Mouse (Mus musculus) MEL (cell line): ENCODE measurements around the gene Cd101. TPM values are rescaled to one million over a fixed set of nuclear protein-coding genes. Genes with fewer than 3 reads are reported as not detected.

Source experiments
- DNase-seq: peaks from one replicate; pipeline ENCODE4 v3.0.0; 2011; ENCODE audit warnings: low read depth, low spot score
- H3K27ac ChIP-seq: 2 replicates; pipeline ENCODE4 v1.5.1; 2012; ENCODE audit warnings: low read depth, mild to moderate bottlenecking, control low read depth, low read length, moderate library complexity; ENCODE audit not compliant: control insufficient read depth
- H3K27me3 ChIP-seq, 2 experiments: fragments of 150-350 bp in 1 of 2; sonication (generic) in 1 of 2; 2 replicates each; pipeline ENCODE4 v1.6.1; 2012; ENCODE audit warnings: low read length in 2 of 2, mild to moderate bottlenecking in 2 of 2, improper control_type of control experiment in 1 of 2, moderate library complexity in 1 of 2; ENCODE audit not compliant: insufficient read depth in 2 of 2, control insufficient read depth in 1 of 2
- H3K36me3 ChIP-seq, 2 experiments: 2 replicates each; pipeline ENCODE4 v1.6.1; 2012 to 2014; ENCODE audit warnings: low read length in 2 of 2, improper control_type of control experiment in 1 of 2, inconsistent platforms in 1 of 2, mild to moderate bottlenecking in 1 of 2; ENCODE audit not compliant: insufficient read depth in 2 of 2, control insufficient read depth in 1 of 2
- H3K4me1 ChIP-seq, 2 experiments: fragments of 150-350 bp in 1 of 2; sonication (generic) in 1 of 2; 2 replicates each; pipeline ENCODE4 v1.6.1; 2012; ENCODE audit warnings: low read length in 2 of 2, improper control_type of control experiment in 1 of 2, mild to moderate bottlenecking in 1 of 2; ENCODE audit not compliant: insufficient read depth in 2 of 2, control insufficient read depth in 1 of 2
- H3K4me3 ChIP-seq, 2 experiments: fragments of 150-350 bp in 1 of 2; sonication (generic) in 1 of 2; 2 replicates each; pipeline ENCODE4 v1.5.1; 2012; ENCODE audit warnings: low read depth in 2 of 2, low read length in 2 of 2, mild to moderate bottlenecking in 2 of 2, moderate library complexity in 2 of 2, control low read depth in 1 of 2, improper control_type of control experiment in 1 of 2; ENCODE audit not compliant: control insufficient read depth in 1 of 2, insufficient read depth in 1 of 2
- H3K79me2 ChIP-seq: 2 replicates; pipeline ENCODE4 v1.6.1; 2012; ENCODE audit warnings: mild to moderate bottlenecking, low read length, moderate library complexity; ENCODE audit not compliant: control insufficient read depth, poor library complexity, insufficient read depth
- H3K9ac ChIP-seq: 2 replicates; pipeline ENCODE4 v1.6.1; 2012; ENCODE audit warnings: low read depth, mild to moderate bottlenecking, control low read depth, low read length, moderate library complexity; ENCODE audit not compliant: control insufficient read depth, poor library complexity, severe bottlenecking
- H3K9me3 ChIP-seq: fragments of 150-350 bp; sonication (generic); replicated peaks from 2 replicates; pipeline ENCODE4 v1.6.1; 2012; ENCODE audit warnings: mild to moderate bottlenecking, low read length, improper control_type of control experiment, moderate library complexity; ENCODE audit not compliant: insufficient read depth
- CTCF ChIP-seq, 3 experiments: IDR thresholded peaks in 2 of 3; conservative IDR thresholded peaks in 1 of 3; 2 replicates each; pipeline ENCODE4 v1.5.1; 2011 to 2012; ENCODE audit warnings: low read length in 3 of 3, low read depth in 2 of 3, mild to moderate bottlenecking in 2 of 3, improper control_type of control experiment in 1 of 3, inconsistent platforms in 1 of 3, mixed read lengths in 1 of 3, moderate library complexity in 1 of 3; ENCODE audit not compliant: control insufficient read depth in 1 of 3, insufficient read depth in 1 of 3, poor library complexity in 1 of 3, severe bottlenecking in 1 of 3
- E2F4 ChIP-seq: IDR thresholded peaks from 2 replicates; pipeline ENCODE4 v1.6.1; 2011; ENCODE audit warnings: low read depth, low read length, improper control_type of control experiment, borderline replicate concordance
- ELF1 ChIP-seq: IDR thresholded peaks from 2 replicates; pipeline ENCODE4 v1.6.1; 2014; ENCODE audit warnings: low read depth, mild to moderate bottlenecking, inconsistent platforms, low read length, improper control_type of control experiment, moderate library complexity
- EP300 ChIP-seq, 2 experiments: IDR thresholded peaks; 2 replicates each; pipeline ENCODE4 v1.6.1; 2011; ENCODE audit warnings: improper control_type of control experiment in 2 of 2, low read length in 2 of 2, low read depth in 1 of 2, mild to moderate bottlenecking in 1 of 2
- ETS1 ChIP-seq: IDR thresholded peaks from 2 replicates; pipeline ENCODE4 v1.6.1; 2012; ENCODE audit warnings: low read depth, mild to moderate bottlenecking, inconsistent platforms, low read length, improper control_type of control experiment, moderate library complexity
- GATA1 ChIP-seq: IDR thresholded peaks from 2 replicates; pipeline ENCODE4 v1.6.1; 2011; ENCODE audit warnings: low read depth, low read length, improper control_type of control experiment
- JUND ChIP-seq: IDR thresholded peaks from 2 replicates; pipeline ENCODE4 v1.6.1; 2011; ENCODE audit warnings: low read depth, mild to moderate bottlenecking, improper control_type of control experiment, low read length
- MEF2A ChIP-seq: IDR thresholded peaks from 2 replicates; pipeline ENCODE4 v1.6.1; 2014; ENCODE audit warnings: low read depth, mild to moderate bottlenecking, inconsistent platforms, low read length, improper control_type of control experiment; ENCODE audit not compliant: poor library complexity, insufficient replicate concordance, severe bottlenecking; ENCODE audit errors: extremely low read depth
- MXI1 ChIP-seq: IDR thresholded peaks from 2 replicates; pipeline ENCODE4 v1.6.1; 2011; ENCODE audit warnings: mild to moderate bottlenecking, low read depth, low read length, improper control_type of control experiment
- MYB ChIP-seq: IDR thresholded peaks from 2 replicates; pipeline ENCODE4 v1.6.1; 2011; ENCODE audit warnings: mild to moderate bottlenecking, low read depth, low read length, improper control_type of control experiment
- MYC ChIP-seq: IDR thresholded peaks from 2 replicates; pipeline ENCODE4 v1.6.1; 2011; ENCODE audit warnings: low read depth, mild to moderate bottlenecking, low read length, improper control_type of control experiment, moderate library complexity
- NELFE ChIP-seq: IDR thresholded peaks from 2 replicates; pipeline ENCODE4 v1.6.1; 2011; ENCODE audit warnings: low read depth, low read length, improper control_type of control experiment
- POLR2AphosphoS5 ChIP-seq: IDR thresholded peaks from 2 replicates; pipeline ENCODE4 v1.6.1; 2012; ENCODE audit warnings: low read depth, borderline replicate concordance, mild to moderate bottlenecking, inconsistent platforms, low read length, moderate library complexity, mixed read lengths
- RCOR1 ChIP-seq: IDR thresholded peaks from 2 replicates; pipeline ENCODE4 v1.6.1; 2012; ENCODE audit warnings: low read depth, mild to moderate bottlenecking, inconsistent platforms, low read length, improper control_type of control experiment
- SIN3A ChIP-seq: IDR thresholded peaks from 2 replicates; pipeline ENCODE4 v1.6.1; 2012; ENCODE audit warnings: low read length, improper control_type of control experiment, inconsistent platforms
- TAL1 ChIP-seq: IDR thresholded peaks from 2 replicates; pipeline ENCODE4 v1.6.1; 2012; ENCODE audit warnings: mild to moderate bottlenecking, inconsistent platforms, low read length, moderate library complexity, mixed read lengths
- TBP ChIP-seq: IDR thresholded peaks from 2 replicates; pipeline ENCODE4 v1.8.0; 2011; ENCODE audit warnings: low read depth, low read length, improper control_type of control experiment
- TCF12 ChIP-seq: IDR thresholded peaks from 2 replicates; pipeline ENCODE4 v1.6.1; 2014; ENCODE audit warnings: low read depth, mild to moderate bottlenecking, inconsistent platforms, low read length, improper control_type of control experiment, moderate library complexity
- UBTF ChIP-seq: IDR thresholded peaks from 2 replicates; pipeline ENCODE4 v1.6.1; 2012; ENCODE audit warnings: low read depth, mild to moderate bottlenecking, inconsistent platforms, low read length, improper control_type of control experiment, moderate library complexity, borderline replicate concordance; ENCODE audit not compliant: insufficient read depth
- USF2 ChIP-seq, 2 experiments: IDR thresholded peaks; 2 replicates each; pipeline ENCODE4 v1.6.1; 2011 to 2012; ENCODE audit warnings: improper control_type of control experiment in 2 of 2, low read length in 2 of 2, borderline replicate concordance in 1 of 2, inconsistent platforms in 1 of 2, low read depth in 1 of 2, mild to moderate bottlenecking in 1 of 2; ENCODE audit not compliant: insufficient read depth in 1 of 2
- ZC3H11A ChIP-seq: IDR thresholded peaks from 2 replicates; pipeline ENCODE4 v1.6.1; 2012; ENCODE audit warnings: low read depth, mild to moderate bottlenecking, inconsistent platforms, low read length, improper control_type of control experiment
- ZKSCAN1 ChIP-seq: IDR thresholded peaks from 2 replicates; pipeline ENCODE4 v1.6.1; 2012; ENCODE audit warnings: low read depth, mild to moderate bottlenecking, inconsistent platforms, low read length, improper control_type of control experiment, moderate library complexity
- ZMIZ1 ChIP-seq: IDR thresholded peaks from 2 replicates; pipeline ENCODE4 v1.6.1; 2012; ENCODE audit warnings: low read depth, mild to moderate bottlenecking, inconsistent platforms, low read length, improper control_type of control experiment, moderate library complexity
- polyA plus RNA-seq, 2 experiments: library from polyadenylated mRNA; stranded (reverse) in 1 of 2; unstranded in 1 of 2; fragments of >175 nt in 1 of 2; fragments of >200 nt in 1 of 2; gene quantifications; 2 replicates each; pipeline versions ENCODE4 v1.2.1 to v1.2.4; 2012; ENCODE audit warnings: low replicate concordance in 2 of 2, low read depth in 1 of 2; ENCODE audit not compliant: insufficient read length in 2 of 2, insufficient read depth in 1 of 2, missing spikeins in 1 of 2
- total RNA-seq: library from RNA; depleted of rRNA; stranded (reverse); fragments of 300-350 nt; gene quantifications from 2 replicates; pipeline ENCODE4 v1.2.3, GENCODE M21; 2012

The Cd101 gene
- total and polyA plus RNA-seq, 3 experiments: not detected

DNA sequence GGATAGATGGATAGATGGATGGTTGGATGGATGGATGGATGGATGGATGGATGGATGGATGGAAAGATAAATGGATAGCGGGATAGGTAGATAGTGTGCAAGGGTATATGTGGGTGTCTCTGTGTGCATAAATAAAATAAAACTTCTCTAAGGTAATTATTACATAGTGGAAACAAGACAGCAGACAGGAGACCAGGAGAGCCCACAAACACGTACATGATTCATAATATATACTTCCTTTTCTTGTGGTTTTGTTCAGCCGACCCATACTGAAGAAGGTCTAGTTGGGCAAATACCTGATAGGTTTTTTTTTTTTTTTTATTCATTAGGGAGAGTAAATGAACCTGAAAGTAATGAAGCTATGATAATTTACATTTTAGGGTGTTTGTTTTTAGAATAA is 15.8 kb downstream of the Cd101 start:
- H3K9ac ChIP-seq: no peak overlapping the region
- DNase-seq: no peak
- no peaks in the 10 kb centered on the region for H3K9me3 ChIP-seq
- no peaks in the 10 kb centered on the region for H3K79me2 ChIP-seq
- H3K27ac ChIP-seq: no peak overlapping the region
- no peaks in the 10 kb centered on the region for H3K36me3 ChIP-seq
- peaks cover 0 to 5% of the 10 kb centered on the region in 2 experiments; a peak in 1 of 4 replicates for H3K4me1 ChIP-seq
- H3K4me3 ChIP-seq: no peak overlapping the region
- no peaks in the 10 kb centered on the region; a peak in 1 of 4 replicates for H3K27me3 ChIP-seq
- TF ChIP-seq POLR2AphosphoS5: no peak
- TF ChIP-seq CTCF (IDR thresholded peaks at IDR 0.05 in 2 of 3, conservative IDR thresholded peaks at IDR 0.05 in 1 of 3; ENCODE audit: control insufficient read depth in 1 of 3, insufficient read depth in 1 of 3, low read depth in 2 of 3, low read length in 3 of 3, poor library complexity in 1 of 3, severe bottlenecking in 1 of 3): no peak
- TF ChIP-seq MYB: no peak
- no peak for TF ChIP-seq MEF2A
- no peak for TF ChIP-seq SIN3A
- TF ChIP-seq TAL1: no peak
- TF ChIP-seq EP300 (IDR thresholded peaks at IDR 0.05; ENCODE audit: low read depth in 1 of 2, low read length in 2 of 2): no peak
- TF ChIP-seq ZMIZ1: no peak
- no peak for TF ChIP-seq JUND
- TF ChIP-seq ELF1: no peak
- no peak for TF ChIP-seq ETS1

DNA sequence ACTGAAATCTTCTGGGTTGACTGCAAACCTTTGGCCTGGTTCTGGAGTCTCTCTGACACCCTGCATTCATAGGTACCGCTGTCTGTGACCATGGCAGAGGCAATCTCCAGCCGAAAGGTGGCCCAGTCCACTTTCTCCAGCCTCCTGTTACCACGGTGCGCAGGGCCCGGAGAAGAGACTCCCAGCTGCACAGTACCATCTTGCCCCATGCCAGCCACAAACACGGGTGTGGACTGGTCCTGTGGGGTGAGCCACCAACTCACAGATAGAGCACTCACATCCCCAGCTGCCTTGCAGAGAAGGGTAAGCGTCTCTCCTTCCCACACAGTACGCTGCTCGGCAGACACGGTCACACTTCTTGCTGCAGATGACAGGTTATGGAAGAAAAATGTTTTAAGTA is 16.4 kb downstream of the Cd101 start:
- Histone ChIP-seq H3K27ac (no peak overlapping the region), H3K9ac (no peak overlapping the region)
- TF ChIP-seq ELF1: no peak
- TF ChIP-seq TCF12: no peak
- no peak for TF ChIP-seq ZKSCAN1
- TF ChIP-seq USF2 (IDR thresholded peaks at IDR 0.05; ENCODE audit: borderline replicate concordance in 1 of 2, insufficient read depth in 1 of 2, low read depth in 1 of 2, low read length in 2 of 2): no peak
- TF ChIP-seq TBP: no peak
- TF ChIP-seq JUND: no peak
- no peak for TF ChIP-seq CTCF (IDR thresholded peaks at IDR 0.05 in 2 of 3, conservative IDR thresholded peaks at IDR 0.05 in 1 of 3; ENCODE audit: control insufficient read depth in 1 of 3, insufficient read depth in 1 of 3, low read depth in 2 of 3, low read length in 3 of 3, poor library complexity in 1 of 3, severe bottlenecking in 1 of 3)
- TF ChIP-seq ZC3H11A: no peak
- TF ChIP-seq MYC: no peak
- no peak for TF ChIP-seq UBTF
- TF ChIP-seq NELFE: no peak
- TF ChIP-seq MXI1: no peak
- TF ChIP-seq ZMIZ1: no peak
- no peak for TF ChIP-seq SIN3A
- TF ChIP-seq GATA1: no peak
- no peak for TF ChIP-seq E2F4
- TF ChIP-seq EP300 (IDR thresholded peaks at IDR 0.05; ENCODE audit: low read depth in 1 of 2, low read length in 2 of 2): no peak
- no peak for TF ChIP-seq POLR2AphosphoS5
- no peak for TF ChIP-seq RCOR1
- TF ChIP-seq, all 39 proteins: peak for 0
- DNase-seq: no peak
- Histone ChIP-seq H3K4me3 (no peak overlapping the region), H3K36me3 (no peaks in the 10 kb centered on the region), H3K79me2 (no peaks in the 10 kb centered on the region), H3K27me3 (no peaks in the 10 kb centered on the region), H3K9me3 (no peaks in the 10 kb centered on the region), H3K4me1 (peaks cover 0 to 5% of the 10 kb centered on the region in 2 experiments; a peak in 1 of 4 replicates)
